Mouse (Mus musculus): ENCODE measurements around the gene Magoh. TPM values are rescaled to one million over a fixed set of nuclear protein-coding genes. Genes with fewer than 3 reads are reported as not detected.

The Magoh gene
- total RNA-seq, 2 experiments from 2014 or later = 43.9 to 46.4 TPM

- DNase-seq (ENCODE audit: extremely low spot score in 1 of 2, low spot score in 2 of 2) = no peak
- intact Hi-C loops (cut with DNase I) = loop anchor here (10.0 kb wide), 2 partner anchors 142 to 392 kb away; partner anchors contain the start of gene Coa7
Measured at GRCm38 (mm10) chr4:107933239-107933638, 53.7 kb downstream of the Magoh start.

DNA sequence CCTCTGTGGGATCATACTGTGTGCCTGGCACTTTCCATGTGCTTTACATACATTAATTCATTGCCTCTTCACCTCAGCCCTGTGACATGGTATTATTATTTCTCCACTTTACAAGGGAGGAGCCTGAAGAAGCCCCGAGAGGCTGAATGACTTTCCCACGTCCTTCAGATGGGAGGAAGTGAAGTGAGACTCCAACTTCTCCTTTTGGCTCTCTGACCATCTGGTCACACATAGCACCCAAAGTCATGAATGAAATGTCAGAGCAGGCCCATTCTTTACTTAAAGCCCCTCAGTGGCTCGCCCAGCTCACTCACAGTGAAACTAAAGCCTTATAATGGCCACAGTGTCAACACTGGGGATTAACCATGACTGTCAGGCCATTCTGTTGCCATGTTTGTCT, 55.7 kb downstream of the Magoh start:
- no peak for DNase-seq (ENCODE audit: extremely low spot score in 1 of 2, low spot score in 2 of 2)
- intact Hi-C loops (cut with DNase I) = loop anchor here (5.0 to 10.0 kb wide), 3 partner anchors 140 to 390 kb away; partner anchors contain the start of gene Coa7

Other genes starting within 250 kb of the Magoh start
- 1 to 10 TPM; 7.2 to 8.5 TPM for gene Dmrtb1, start 195.5 kb upstream of the Magoh start, total RNA-seq (2021)
- gene Lrp8, start 77.5 kb upstream of the Magoh start, total RNA-seq (2021) = 100 to 1,000 TPM; 165 to 168 TPM
- gene 0610037L13Rik, start 10.1 kb downstream of the Magoh start, total RNA-seq (2021) = 10 to 100 TPM; 63.3 to 67.7 TPM
- 1 to 10 TPM; 3.9 to 4.8 TPM for gene Cpt2, start 43.9 kb downstream of the Magoh start, total RNA-seq (2021)
- not detected for gene Slc1a7, start 88.6 kb downstream of the Magoh start, total RNA-seq (2021)
- gene Podn, start 216.7 kb downstream of the Magoh start, total RNA-seq (2021) = 1 to 10 TPM; 4.4 to 5.8 TPM